ENCODE assay signal across 27 mouse cellular contexts in genomic region chr5:21109030-21109429, GRCm38 (mm10).
"Had no signal": no experiment of that assay in that cellular context is flagged by ENCODE, and none has a peak within 500 bp of the region (broad histone marks: within the 10 kb centered on the region; RNA-seq: fewer than 3 reads in every experiment).

No protein-coding gene starts in this region.

- H3K4me1 ChIP-seq: embryonic facial prominence, embryonic 10.5 days; embryonic facial prominence, embryonic 12.5 days; embryonic facial prominence, embryonic 13.5 days; embryonic facial prominence, embryonic 15.5 days; forebrain, embryonic 10.5 days; forebrain, embryonic 12.5 days; forebrain, embryonic 13.5 days; forebrain, embryonic 15.5 days had no signal

- H3K27ac ChIP-seq: embryonic facial prominence, embryonic 10.5 days; embryonic facial prominence, embryonic 12.5 days; embryonic facial prominence, embryonic 13.5 days; embryonic facial prominence, embryonic 15.5 days; forebrain, embryonic 10.5 days; forebrain, embryonic 12.5 days; forebrain, embryonic 13.5 days; forebrain, embryonic 15.5 days; gastrocnemius, adult 2 months; heart, adult 2 months had no signal

- ATAC-seq: forebrain, embryonic 13.5 days; forebrain, embryonic 14.5 days; forebrain, embryonic 15.5 days; forebrain, embryonic 16.5 days; forebrain, postnatal 0 days had no signal

- H3K27me3 ChIP-seq: embryonic facial prominence, embryonic 12.5 days; embryonic facial prominence, embryonic 13.5 days; embryonic facial prominence, embryonic 15.5 days; forebrain, embryonic 12.5 days; forebrain, embryonic 13.5 days; forebrain, embryonic 15.5 days had no signal

- H3K36me3 ChIP-seq: embryonic facial prominence, embryonic 10.5 days; embryonic facial prominence, embryonic 12.5 days; embryonic facial prominence, embryonic 13.5 days; embryonic facial prominence, embryonic 15.5 days; forebrain, embryonic 10.5 days; forebrain, embryonic 12.5 days; forebrain, embryonic 15.5 days had no signal

- DNase-seq: cerebellum, adult 8-10 months; cerebellum, adult 9-10 months; cerebellum, adult 9-11 months; cerebellum, postnatal 10 days; cerebellum, postnatal 14 days; cerebellum, postnatal 25 days; cerebellum, postnatal 36 days; embryo, embryonic 11 days; forebrain, postnatal 0 days; gastrocnemius, adult 2 months; gastrocnemius, postnatal 10 days; gastrocnemius, postnatal 14 days; gastrocnemius, postnatal 25 days; gastrocnemius, postnatal 36 days; heart, adult 18-20 months; heart, adult 2 months had no signal

- H3K9me3 ChIP-seq: embryonic facial prominence, embryonic 10.5 days; embryonic facial prominence, embryonic 12.5 days; embryonic facial prominence, embryonic 13.5 days; embryonic facial prominence, embryonic 15.5 days; forebrain, embryonic 10.5 days; forebrain, embryonic 12.5 days; forebrain, embryonic 13.5 days; forebrain, embryonic 15.5 days had no signal

- H3K9ac ChIP-seq: embryonic facial prominence, embryonic 12.5 days; embryonic facial prominence, embryonic 13.5 days; embryonic facial prominence, embryonic 15.5 days; forebrain, embryonic 12.5 days; forebrain, embryonic 13.5 days; forebrain, embryonic 15.5 days; forebrain, postnatal 0 days had no signal

- H3K4me3 ChIP-seq: embryonic facial prominence, embryonic 10.5 days; embryonic facial prominence, embryonic 12.5 days; embryonic facial prominence, embryonic 13.5 days; embryonic facial prominence, embryonic 15.5 days; erythroblast, embryonic 14.5 days; forebrain, embryonic 10.5 days; forebrain, embryonic 12.5 days; forebrain, embryonic 13.5 days; forebrain, embryonic 15.5 days; gastrocnemius, adult 2 months; heart, adult 2 months had no signal
